Mouse (Mus musculus): ENCODE data around the gene Kat2a. TPM values are rescaled to one million over a fixed set of nuclear protein-coding genes. Genes with fewer than 3 reads are reported as not detected.

Gene Kat2a
- total RNA-seq (2014; rRNA removed) (62.8 and 75.6 TPM in 2 replicates), polyA plus RNA-seq (2015; fragmentation: Nextera tagmentation; extraction: Ambion mirVana) (69.9 and 70.0 TPM in 2 replicates)

DNA sequence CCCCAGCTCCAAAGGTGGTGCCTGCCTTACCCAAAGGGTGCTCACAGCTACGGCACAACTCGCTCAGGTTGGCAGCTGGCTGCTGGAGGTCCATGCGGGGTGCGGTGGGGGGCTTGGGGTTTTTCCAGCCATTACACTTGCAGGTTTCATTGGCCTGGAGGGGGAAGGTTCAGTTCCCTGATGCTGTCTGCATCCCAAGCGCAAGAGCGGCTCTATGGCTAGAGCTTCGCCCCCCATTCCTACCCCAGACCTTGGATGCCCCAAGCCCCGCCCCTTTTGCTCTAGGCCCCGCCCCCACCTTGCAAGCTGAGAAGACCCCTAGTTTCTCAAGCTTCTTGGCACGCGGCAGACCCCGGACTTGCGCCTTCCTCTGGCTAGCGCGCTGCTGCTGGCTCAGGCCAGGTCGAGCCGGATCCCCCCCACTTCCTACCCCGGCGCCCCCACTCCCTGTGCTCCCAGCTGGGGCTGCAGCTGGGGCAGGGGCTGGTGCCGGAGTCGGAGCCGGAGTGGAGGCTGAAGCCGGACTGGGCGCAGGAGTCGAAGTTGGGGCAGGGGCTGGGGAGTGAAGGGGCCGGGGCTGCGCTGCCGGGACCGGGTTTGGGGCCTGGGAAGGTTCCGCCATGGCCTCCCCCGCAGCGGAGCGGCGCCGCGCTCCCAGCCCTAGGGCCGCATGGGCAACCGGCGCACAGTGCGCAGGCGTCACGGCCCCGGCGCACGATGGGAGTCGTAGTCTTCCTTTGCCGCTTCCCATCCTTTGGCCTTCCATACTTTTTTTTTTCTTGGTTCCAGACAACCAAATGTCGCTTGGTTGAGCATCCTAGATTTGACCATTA, at the start of gene Kat2a:
Gene Kat2a, minus strand, starts transcription at position 683 of the 833 bp plus-strand sequence.
- WGBS = 3% methylated on average over 45 of the region's 48 CpGs
- H3K27ac ChIP-seq (ENCODE audit: low read depth, low read length) = peak within 1 kb of the TSS; percentile 78
- no peak for TF ChIP-seq CTCF (IDR thresholded peaks at IDR 0.05)

DNA sequence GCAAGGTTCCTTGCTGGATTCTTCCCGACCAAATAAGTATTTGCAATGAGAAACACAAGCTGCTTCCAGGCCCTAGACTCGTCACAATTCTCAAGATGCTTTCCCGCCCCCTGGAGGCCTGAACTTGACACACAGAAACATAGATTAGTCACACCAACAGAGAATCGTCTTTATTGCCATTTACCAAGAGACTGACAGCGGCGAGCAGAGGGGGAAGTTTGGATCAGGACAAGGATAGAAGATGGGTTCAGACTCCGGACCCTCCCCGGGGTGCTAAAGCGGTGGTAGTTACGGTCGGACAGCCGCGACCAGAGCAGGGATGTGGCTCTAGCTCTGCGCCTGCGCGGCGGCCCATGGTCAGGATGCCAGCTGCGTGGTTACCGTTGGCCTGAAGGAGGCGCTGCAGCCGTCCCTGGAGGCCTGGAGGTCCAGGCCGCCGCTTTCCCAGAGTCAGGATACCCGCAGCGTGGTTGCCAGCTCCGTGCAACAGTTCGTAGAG, 49.3 kb upstream of the Kat2a start:
- WGBS = 1% methylated on average over 27 of the region's 27 CpGs
- H3K27me3 ChIP-seq (ENCODE audit: insufficient read depth, low read length) = no peaks in the 10 kb centered on the region
- H3K4me1 ChIP-seq (ENCODE audit: insufficient read depth, low read length) = 0 out of 2 replicates have a peak, but pooled peaks cover 7% of the 10 kb centered on the region
- DNase-seq (ENCODE audit: low spot score) (peak; percentile 91), ATAC-seq (ENCODE audit: low FRiP score) (peak; percentile 58; the same call in 1 of the 2 replicates)
- H3K4me3 ChIP-seq (ENCODE audit: low read depth, low read length) = peak overlapping the region; percentile 40
- 0 out of 2 replicates have a peak, but pooled peaks cover 3% of the 10 kb centered on the region for H3K36me3 ChIP-seq (ENCODE audit: insufficient read depth, low read length)
- peak overlapping the region; percentile 45 for H3K9ac ChIP-seq (replicated peaks; ENCODE audit: low read length, poor library complexity, severe bottlenecking)
- TF ChIP-seq CTCF (IDR thresholded peaks at IDR 0.05) = peak; percentile 83
- H3K4me2 ChIP-seq (ENCODE audit: low read depth, low read length, poor library complexity, severe bottlenecking) = peak overlapping the region; percentile 63
- peak overlapping the region; percentile 57 for H3K27ac ChIP-seq (ENCODE audit: low read depth, low read length)
- no peaks in the 10 kb centered on the region for H3K9me3 ChIP-seq (ENCODE audit: low read length)

More for the DNA sequence above, at the start of gene Kat2a:
- Histone ChIP-seq H3K9ac (replicated peaks; ENCODE audit: low read length, poor library complexity, severe bottlenecking) (peak within 1 kb of the TSS; percentile 97), H3K27me3 (ENCODE audit: insufficient read depth, low read length) (no peaks in the 10 kb centered on the region), H3K4me1 (ENCODE audit: insufficient read depth, low read length) (peaks cover 8% of the 10 kb centered on the region; the same call in 1 of the 2 replicates), H3K4me3 (ENCODE audit: low read depth, low read length) (peak within 1 kb of the TSS; percentile 95), H3K4me2 (ENCODE audit: low read depth, low read length, poor library complexity, severe bottlenecking) (peak within 1 kb of the TSS; percentile 83), H3K9me3 (ENCODE audit: low read length) (no peaks in the 10 kb centered on the region), H3K36me3 (ENCODE audit: insufficient read depth, low read length) (peaks cover 39% of the 10 kb centered on the region)
- ATAC-seq (ENCODE audit: low FRiP score) = peak; percentile 88
- peak; percentile 94 for DNase-seq (ENCODE audit: low spot score)

DNA sequence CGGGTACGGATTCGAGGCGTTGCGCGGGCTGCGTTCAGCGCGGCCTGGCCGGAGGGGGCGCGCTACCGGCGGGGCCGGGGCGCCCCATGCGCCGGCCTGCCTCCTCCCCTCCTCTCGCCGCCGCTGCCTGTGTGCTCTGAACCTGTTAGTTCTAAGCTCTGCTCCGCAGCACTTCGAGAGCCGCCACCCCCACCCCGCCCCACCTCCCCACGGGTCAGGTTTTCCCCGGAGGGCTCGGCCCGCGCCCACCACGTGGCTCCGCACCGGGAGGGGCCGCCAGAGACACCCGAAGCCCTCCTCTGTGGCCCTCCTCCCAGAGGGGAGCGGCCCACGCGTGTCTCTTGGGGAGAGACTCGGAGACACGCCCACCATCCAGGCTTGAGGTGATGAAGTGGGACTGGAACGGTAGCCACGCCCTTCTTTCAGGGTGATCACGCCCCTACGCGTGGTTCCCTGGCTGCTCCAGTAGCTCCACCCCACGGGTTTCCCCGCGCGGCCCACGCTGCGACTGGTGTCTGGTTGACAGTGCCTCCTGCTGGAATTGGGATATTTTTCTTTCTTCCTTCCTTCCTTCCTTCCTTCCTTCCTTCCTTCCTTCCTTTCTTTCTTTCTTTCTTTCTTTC, 47.5 kb upstream of the Kat2a start, which contains the start of gene Kcnh4:
Gene Kcnh4, minus strand, starts transcription at position 332 of the 623 bp plus-strand sequence.
- DNase-seq (ENCODE audit: low spot score) = peak; percentile 91
- TF ChIP-seq CTCF (IDR thresholded peaks at IDR 0.05) = peak; percentile 78
- Histone ChIP-seq H3K36me3 (ENCODE audit: insufficient read depth, low read length) (peaks cover 16% of the 10 kb centered on the region), H3K27me3 (ENCODE audit: insufficient read depth, low read length) (no peaks in the 10 kb centered on the region), H3K9me3 (ENCODE audit: low read length) (no peaks in the 10 kb centered on the region), H3K4me2 (ENCODE audit: low read depth, low read length, poor library complexity, severe bottlenecking) (peak within 1 kb of the TSS; percentile 73), H3K4me3 (ENCODE audit: low read depth, low read length) (peak within 1 kb of the TSS; percentile 65), H3K9ac (replicated peaks; ENCODE audit: low read length, poor library complexity, severe bottlenecking) (peak within 1 kb of the TSS; percentile 74), H3K4me1 (ENCODE audit: insufficient read depth, low read length) (0 out of 2 replicates have a peak, but pooled peaks cover 7% of the 10 kb centered on the region), H3K27ac (ENCODE audit: low read depth, low read length) (peak within 1 kb of the TSS; percentile 69)
- ATAC-seq (ENCODE audit: low FRiP score) = peak; percentile 74
- WGBS = under 1% methylated on average over 41 of the region's 51 CpGs

GRCm38 (mm10) chr11:100758707-100759610, 46.7 kb upstream of the Kat2a start:
- DNase-seq (ENCODE audit: low spot score) (peak; percentile 18), ATAC-seq (ENCODE audit: low FRiP score) (peak; percentile 63; the same call in 1 of the 2 replicates)
- TF ChIP-seq CTCF (IDR thresholded peaks at IDR 0.05) = no peak
- under 1% methylated on average over 26 of the region's 35 CpGs for whole genome bisulfite sequencing
- peak overlapping the region; percentile 69 for H3K27ac ChIP-seq (ENCODE audit: low read depth, low read length)
- H3K9me3 ChIP-seq (ENCODE audit: low read length) = no peaks in the 10 kb centered on the region
- H3K4me3 ChIP-seq (ENCODE audit: low read depth, low read length) = peak overlapping the region; percentile 65
- H3K4me1 ChIP-seq (ENCODE audit: insufficient read depth, low read length) = 0 out of 2 replicates have a peak, but pooled peaks cover 7% of the 10 kb centered on the region
- H3K27me3 ChIP-seq (ENCODE audit: insufficient read depth, low read length) = no peaks in the 10 kb centered on the region
- peaks cover 21% of the 10 kb centered on the region for H3K36me3 ChIP-seq (ENCODE audit: insufficient read depth, low read length)
- H3K9ac ChIP-seq (replicated peaks; ENCODE audit: low read length, poor library complexity, severe bottlenecking) = peak overlapping the region; percentile 74
- H3K4me2 ChIP-seq (ENCODE audit: low read depth, low read length, poor library complexity, severe bottlenecking) = peak overlapping the region; percentile 73

DNA sequence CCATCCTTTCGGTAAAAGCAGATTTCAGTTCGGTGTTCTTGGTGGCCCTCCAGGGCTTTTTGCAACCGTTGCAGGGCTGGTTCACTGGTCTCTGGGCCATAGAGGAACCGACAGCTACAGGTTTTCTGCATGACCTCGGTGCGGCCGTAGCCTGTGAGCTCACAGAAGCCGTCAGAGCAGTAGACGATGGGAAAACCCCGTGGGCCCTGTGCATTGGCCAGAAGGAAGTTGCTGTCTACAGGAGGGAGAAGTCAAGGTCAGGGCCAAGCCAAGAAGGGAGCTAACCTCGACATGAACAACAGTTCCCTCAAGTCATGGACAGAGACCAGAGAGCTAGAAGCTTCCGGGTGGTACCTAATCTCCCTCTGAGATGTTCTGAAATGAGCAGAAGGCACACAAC, 45.3 kb upstream of the Kat2a start:
- Histone ChIP-seq H3K4me2 (ENCODE audit: low read depth, low read length, poor library complexity, severe bottlenecking) (peak overlapping the region; percentile 73; the same call in 1 of the 2 replicates), H3K9ac (replicated peaks; ENCODE audit: low read length, poor library complexity, severe bottlenecking) (no peak overlapping the region), H3K36me3 (ENCODE audit: insufficient read depth, low read length) (peaks cover 21% of the 10 kb centered on the region), H3K4me1 (ENCODE audit: insufficient read depth, low read length) (0 out of 2 replicates have a peak, but pooled peaks cover 7% of the 10 kb centered on the region), H3K9me3 (ENCODE audit: low read length) (no peaks in the 10 kb centered on the region), H3K27me3 (ENCODE audit: insufficient read depth, low read length) (no peaks in the 10 kb centered on the region), H3K4me3 (ENCODE audit: low read depth, low read length) (peak overlapping the region; percentile 65; the same call in 1 of the 2 replicates), H3K27ac (ENCODE audit: low read depth, low read length) (no peak overlapping the region)
- ATAC-seq (ENCODE audit: low FRiP score) (no peak), DNase-seq (ENCODE audit: low spot score) (no peak)
- no peak for TF ChIP-seq CTCF (IDR thresholded peaks at IDR 0.05)
- 91% methylated on average over 12 of the region's 12 CpGs for WGBS
